Mouse (Mus musculus) midbrain, embryonic 13.5 days (tissue): ENCODE results near the gene Jun. TPM values are rescaled to one million over a fixed set of nuclear protein-coding genes. Genes with fewer than 3 reads are reported as not detected.

Experiments used
- ATAC-seq: fragments of 200-750 bp; cut with Nextera tagmentation; 2 replicates; pipeline ENCODE4 v1.8.0; 2017; ENCODE audit warnings: mild to moderate bottlenecking, moderate TSS enrichment, moderate library complexity
- H3K27ac ChIP-seq: fragments of 300-500 bp; sonication (generic); 2 replicates; pipeline ENCODE4 v1.5.1; 2015; ENCODE audit warnings: inconsistent platforms, mild to moderate bottlenecking, moderate library complexity
- H3K27me3 ChIP-seq: fragments of 300-500 bp; sonication (generic); 2 replicates; pipeline ENCODE4 v1.6.1; 2015; ENCODE audit warnings: mild to moderate bottlenecking, inconsistent platforms
- H3K36me3 ChIP-seq: fragments of 300-500 bp; sonication (generic); 2 replicates; pipeline ENCODE4 v1.6.1; 2015; ENCODE audit warnings: mild to moderate bottlenecking, inconsistent platforms
- H3K4me1 ChIP-seq: fragments of 300-500 bp; sonication (generic); replicated peaks from 2 replicates; pipeline ENCODE4 v1.6.1; 2015; ENCODE audit warnings: inconsistent platforms
- H3K4me2 ChIP-seq: fragments of 300-500 bp; sonication (generic); replicated peaks from 2 replicates; pipeline ENCODE4 v1.6.1; 2015; ENCODE audit warnings: moderate library complexity, mild to moderate bottlenecking, inconsistent platforms
- H3K4me3 ChIP-seq: fragments of 300-500 bp; sonication (generic); replicated peaks from 2 replicates; pipeline ENCODE4 v1.5.1; 2015; ENCODE audit warnings: mild to moderate bottlenecking, inconsistent platforms
- H3K9ac ChIP-seq: fragments of 300-500 bp; sonication (generic); replicated peaks from 2 replicates; pipeline ENCODE4 v1.6.1; 2015; ENCODE audit warnings: mild to moderate bottlenecking, inconsistent platforms
- H3K9me3 ChIP-seq: fragments of 300-500 bp; sonication (generic); 2 replicates; pipeline ENCODE4 v1.6.1; 2016; ENCODE audit warnings: mild to moderate bottlenecking, inconsistent platforms
- WGBS: fragments of 180-500 bp; shearing (Covaris S2); methylation state at CpG from one replicate; pipeline ENCODE4 v1.1.7; 2015; 5-methylcytosine and 5-hydroxymethylcytosine counted together
- polyA plus RNA-seq: library from polyadenylated mRNA; unstranded; fragments of >200 nt; fragmentation: Nextera tagmentation; extraction: Ambion mirVana; gene quantifications from 2 replicates; pipeline ENCODE4 v1.2.1, GENCODE M21; 2015

Jun gene
- polyA plus RNA-seq, 1 experiment from 2014 or later, result 52.6 TPM

DNA sequence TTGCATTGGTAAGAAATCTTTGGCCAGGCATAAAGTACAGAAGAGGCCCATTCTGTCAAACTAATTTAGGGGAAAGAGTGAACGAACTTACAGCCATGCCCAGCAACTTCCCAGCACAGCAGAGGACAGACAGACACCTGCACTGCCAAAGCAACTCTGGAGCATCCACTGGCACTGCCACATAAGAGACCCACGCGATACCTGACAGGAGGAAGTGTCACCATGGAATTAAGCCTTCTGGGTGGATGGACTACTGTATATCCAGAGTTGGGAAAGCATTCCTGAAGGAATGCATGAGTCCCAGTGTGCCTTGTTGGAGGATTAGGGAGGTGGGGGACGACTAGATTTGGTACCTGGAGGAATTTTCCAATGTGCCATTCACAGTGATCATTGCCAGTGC lies 39.5 kb upstream of the Jun start:
- Histone ChIP-seq H3K9ac (no peak overlapping the region), H3K36me3 (no peaks in the 10 kb centered on the region), H3K27me3 (no peaks in the 10 kb centered on the region), H3K4me1 (no peaks in the 10 kb centered on the region), H3K9me3 (no peaks in the 10 kb centered on the region), H3K4me3 (no peak overlapping the region), H3K4me2 (no peak overlapping the region), H3K27ac (no peak overlapping the region)
- no peak for ATAC-seq
- WGBS, result 74% methylated on average over 4 of the region's 4 CpGs

DNA sequence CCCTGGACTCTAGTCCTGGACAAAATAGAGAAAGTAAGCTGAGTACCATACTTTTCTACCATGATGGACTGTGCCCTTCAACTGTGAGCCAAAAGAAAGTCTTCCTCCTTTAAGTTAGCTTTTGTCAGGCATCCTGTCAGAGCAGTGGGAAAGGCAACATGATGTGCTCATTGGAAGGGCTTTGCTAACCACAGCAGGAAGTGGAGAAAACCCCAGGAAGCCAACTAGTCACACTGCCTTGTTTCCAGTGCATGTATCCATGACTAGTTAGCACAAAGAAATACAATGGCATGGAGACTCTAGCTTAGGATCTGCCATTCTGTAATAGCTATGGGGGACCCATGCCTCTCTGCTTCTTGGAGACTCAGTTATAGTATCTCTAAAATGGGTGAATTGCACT lies 37.9 kb upstream of the Jun start:
- Histone ChIP-seq H3K27ac (no peak overlapping the region), H3K27me3 (no peaks in the 10 kb centered on the region), H3K9me3 (no peaks in the 10 kb centered on the region), H3K4me2 (no peak overlapping the region), H3K36me3 (no peaks in the 10 kb centered on the region), H3K4me1 (no peaks in the 10 kb centered on the region), H3K9ac (no peak overlapping the region), H3K4me3 (no peak overlapping the region)
- ATAC-seq, result no peak

DNA sequence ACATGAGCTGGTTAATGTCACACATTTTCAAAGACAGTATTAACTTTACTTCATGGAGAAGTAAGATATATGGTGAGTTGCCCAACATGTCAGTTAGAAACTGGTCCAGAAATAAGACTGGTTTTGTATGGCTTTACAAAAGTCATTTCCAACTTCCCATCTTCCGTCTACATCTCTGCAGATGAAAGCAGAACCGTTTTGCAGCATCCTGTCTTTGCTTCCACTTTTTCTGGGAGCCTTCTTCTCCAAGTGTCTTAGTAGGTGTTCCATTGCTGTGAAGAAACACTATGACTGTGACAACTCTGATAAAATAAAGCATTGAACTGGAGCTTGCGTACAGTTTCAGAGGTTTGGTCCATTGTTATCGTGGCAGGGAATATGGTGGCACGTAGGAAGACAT lies 37.0 kb upstream of the Jun start:
- Histone ChIP-seq H3K9me3 (no peaks in the 10 kb centered on the region), H3K4me1 (no peaks in the 10 kb centered on the region), H3K4me3 (no peak overlapping the region), H3K4me2 (no peak overlapping the region), H3K27me3 (no peaks in the 10 kb centered on the region), H3K27ac (no peak overlapping the region), H3K36me3 (no peaks in the 10 kb centered on the region), H3K9ac (no peak overlapping the region)
- 94% methylated on average over 5 of the region's 5 CpGs for WGBS
- ATAC-seq, result no peak

DNA sequence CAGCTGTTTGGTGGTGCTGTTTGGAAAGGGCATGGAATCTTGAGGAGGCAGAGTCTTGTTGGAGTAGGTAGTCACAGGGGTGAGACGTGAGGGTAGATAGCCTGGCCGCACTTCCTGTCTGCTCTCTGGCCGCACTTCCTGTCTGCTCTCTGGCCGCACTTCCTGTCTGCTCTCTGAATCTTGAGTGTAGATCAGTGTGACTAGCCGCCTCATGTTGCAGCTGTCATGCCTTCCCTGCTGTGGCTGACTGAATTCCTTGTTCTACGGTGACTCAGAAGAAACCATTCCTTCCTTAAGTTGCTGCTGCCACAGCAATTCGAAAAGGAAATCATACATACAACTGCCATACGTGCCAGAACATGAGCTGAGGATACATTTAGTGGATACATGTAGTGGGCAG lies 31.9 kb upstream of the Jun start:
- Histone ChIP-seq H3K36me3 (no peaks in the 10 kb centered on the region), H3K27ac (no peak overlapping the region), H3K9me3 (no peaks in the 10 kb centered on the region), H3K4me3 (no peak overlapping the region), H3K4me1 (0 out of 2 replicates have a peak, but pooled peaks cover 12% of the 10 kb centered on the region), H3K4me2 (no peak overlapping the region), H3K9ac (no peak overlapping the region), H3K27me3 (no peaks in the 10 kb centered on the region)
- WGBS, result 82% methylated on average over 8 of the region's 8 CpGs
- ATAC-seq, result no peak

DNA sequence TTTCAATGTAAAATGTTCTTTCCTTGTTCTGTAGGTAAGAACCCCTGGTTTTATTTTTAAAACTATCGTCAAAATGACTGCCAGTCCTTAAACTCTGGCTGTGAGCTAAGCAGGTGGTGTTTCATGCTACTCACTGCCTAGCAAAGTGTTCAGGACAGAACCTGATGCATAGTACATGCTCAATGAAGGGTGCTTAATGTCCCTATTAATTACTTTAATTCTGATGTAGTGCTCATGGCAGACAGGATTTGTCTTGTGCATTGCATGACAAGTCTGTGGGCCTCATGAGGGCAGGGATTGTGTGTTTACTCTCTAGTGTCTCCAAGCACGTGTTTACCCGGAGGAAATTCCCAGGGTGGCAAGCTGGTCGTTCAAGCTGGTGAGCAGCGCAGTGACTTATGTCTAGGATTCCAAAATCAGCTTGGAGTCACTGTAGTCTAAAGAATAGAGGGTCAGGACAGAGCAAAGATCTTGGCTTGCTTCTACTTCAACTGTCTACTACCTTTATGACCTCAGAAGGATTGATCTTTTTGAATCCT lies 31.2 kb upstream of the Jun start:
- peaks cover 17% of the 10 kb centered on the region; the same call in 1 of the 2 replicates for H3K4me1 ChIP-seq
- no peak overlapping the region for H3K9ac ChIP-seq
- no peaks in the 10 kb centered on the region for H3K36me3 ChIP-seq
- no peak overlapping the region for H3K27ac ChIP-seq
- H3K4me2 ChIP-seq, result no peak overlapping the region
- ATAC-seq, result no peak
- H3K9me3 ChIP-seq, result no peaks in the 10 kb centered on the region
- H3K4me3 ChIP-seq, result no peak overlapping the region
- no peaks in the 10 kb centered on the region for H3K27me3 ChIP-seq
- 71% methylated on average over 5 of the region's 5 CpGs for WGBS

DNA sequence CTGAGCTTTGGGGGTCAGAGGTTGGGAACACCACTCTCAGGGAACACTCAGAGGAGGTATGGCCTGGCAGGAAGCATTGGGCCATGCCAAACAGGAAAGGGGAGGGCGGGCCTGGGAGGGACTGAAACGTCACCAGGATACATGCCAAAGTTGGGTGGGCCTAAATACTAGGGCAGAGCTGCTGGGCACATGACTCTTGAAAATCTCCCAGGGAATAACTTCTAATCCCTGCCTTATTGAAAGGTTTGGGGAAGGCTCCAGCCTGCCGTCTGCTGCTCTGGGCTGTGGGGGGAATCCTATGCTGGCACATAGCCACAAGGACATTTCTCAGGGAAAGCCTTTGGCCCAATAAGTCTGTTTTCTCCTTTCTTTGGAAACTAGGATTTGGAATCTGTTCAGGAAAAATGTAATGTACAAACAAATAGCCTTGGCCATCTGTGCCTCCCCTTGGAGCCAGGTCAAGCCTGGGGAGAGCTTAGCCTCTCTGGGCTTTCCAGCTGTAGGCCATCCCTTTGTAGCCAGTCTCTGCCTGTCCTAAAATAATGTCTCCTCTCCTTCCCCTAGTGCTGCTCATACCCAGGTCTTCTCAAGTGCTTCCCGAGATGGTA lies 30.6 kb upstream of the Jun start:
- H3K4me3 ChIP-seq, result no peak overlapping the region
- WGBS, result 46% methylated on average over 4 of the region's 4 CpGs

DNA sequence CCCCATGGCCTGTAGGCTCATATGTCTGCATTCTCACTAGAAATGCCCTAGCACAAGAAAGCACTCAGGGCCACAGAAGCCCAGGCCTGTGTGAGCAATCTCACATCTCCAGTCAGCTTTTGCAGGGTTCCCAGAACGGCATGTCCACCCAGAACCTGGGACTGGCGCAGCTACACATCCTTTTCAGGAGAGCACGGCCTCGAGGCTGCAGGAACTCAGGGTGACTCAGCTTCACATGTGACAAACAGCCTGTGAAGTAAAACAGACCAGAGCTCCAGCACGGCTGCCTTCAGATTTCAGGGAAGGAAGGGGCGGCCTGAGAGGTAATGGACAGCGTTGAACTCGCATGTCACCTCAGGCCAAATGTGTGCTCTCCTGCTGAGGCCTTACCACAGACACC lies 29.6 kb upstream of the Jun start:
- no peaks in the 10 kb centered on the region for H3K9me3 ChIP-seq
- no peak for ATAC-seq
- H3K9ac ChIP-seq, result no peak overlapping the region
- H3K36me3 ChIP-seq, result no peaks in the 10 kb centered on the region
- H3K4me1 ChIP-seq, result peaks cover 17% of the 10 kb centered on the region; the same call in 1 of the 2 replicates
- H3K4me3 ChIP-seq, result no peak overlapping the region
- no peaks in the 10 kb centered on the region for H3K27me3 ChIP-seq
- H3K27ac ChIP-seq, result no peak overlapping the region
- WGBS, result 87% methylated on average over 8 of the region's 8 CpGs
- H3K4me2 ChIP-seq, result no peak overlapping the region

More for the DNA sequence above, 30.6 kb upstream of the Jun start:
- peak; percentile 51; the same call in 1 of the 2 replicates for ATAC-seq
- Histone ChIP-seq H3K9ac (no peak overlapping the region), H3K4me2 (no peak overlapping the region), H3K4me1 (peaks cover 17% of the 10 kb centered on the region; the same call in 1 of the 2 replicates), H3K9me3 (no peaks in the 10 kb centered on the region), H3K36me3 (no peaks in the 10 kb centered on the region), H3K27ac (no peak overlapping the region), H3K27me3 (no peaks in the 10 kb centered on the region)

DNA sequence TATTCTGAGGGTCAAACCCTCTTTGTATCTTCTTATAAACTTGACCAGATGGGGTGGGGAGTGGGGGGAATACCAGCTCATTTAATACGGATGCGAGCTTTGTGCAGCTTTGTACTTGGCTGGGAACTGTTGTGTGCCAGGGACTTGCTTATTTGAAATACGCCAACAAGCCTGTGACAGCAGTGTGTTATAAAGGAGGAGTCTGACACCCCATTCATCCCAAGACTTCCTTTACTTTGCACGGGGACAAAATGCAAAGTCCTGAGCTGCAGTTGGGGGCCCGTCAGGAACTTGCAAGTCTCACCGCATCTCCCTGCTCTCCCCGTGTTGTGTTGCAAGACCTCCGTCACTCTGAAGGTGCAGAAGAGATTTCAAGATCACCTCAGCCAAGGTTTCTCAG lies 26.6 kb upstream of the Jun start:
- no peaks in the 10 kb centered on the region for H3K9me3 ChIP-seq
- no peak overlapping the region for H3K9ac ChIP-seq
- H3K4me3 ChIP-seq, result no peak overlapping the region
- no peaks in the 10 kb centered on the region for H3K36me3 ChIP-seq
- H3K4me1 ChIP-seq, result peaks cover 17% of the 10 kb centered on the region; the same call in 1 of the 2 replicates
- no peak for ATAC-seq
- WGBS, result 45% methylated on average over 8 of the region's 8 CpGs
- no peak overlapping the region for H3K27ac ChIP-seq
- no peak overlapping the region for H3K4me2 ChIP-seq
- no peaks in the 10 kb centered on the region for H3K27me3 ChIP-seq

DNA sequence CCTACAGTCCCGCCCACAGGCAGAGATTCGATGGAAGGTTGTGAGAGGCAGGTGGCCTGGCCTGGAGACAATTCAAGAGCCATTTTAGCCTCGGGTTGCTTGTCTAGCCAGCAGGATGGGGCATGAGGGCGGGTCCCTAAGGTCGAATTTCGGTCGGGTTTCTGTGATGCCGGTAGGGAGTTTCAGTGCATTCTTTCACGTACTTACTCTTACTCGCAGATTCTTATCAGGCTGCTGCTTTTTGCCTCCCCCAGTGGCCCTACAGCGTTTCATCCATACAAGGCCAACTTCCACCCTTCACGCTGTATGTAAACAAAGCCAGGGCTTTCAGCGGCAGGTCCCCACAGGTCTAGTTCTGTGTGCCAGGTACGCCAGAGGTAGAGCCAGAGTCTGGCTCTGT lies 24.3 kb upstream of the Jun start:
- Histone ChIP-seq H3K9ac (no peak overlapping the region), H3K9me3 (no peaks in the 10 kb centered on the region), H3K36me3 (no peaks in the 10 kb centered on the region), H3K4me2 (no peak overlapping the region), H3K4me1 (peaks cover 8% of the 10 kb centered on the region; the same call in 1 of the 2 replicates), H3K27me3 (no peaks in the 10 kb centered on the region), H3K27ac (no peak overlapping the region), H3K4me3 (no peak overlapping the region)
- no peak for ATAC-seq
- WGBS, result 76% methylated on average over 14 of the region's 14 CpGs

DNA sequence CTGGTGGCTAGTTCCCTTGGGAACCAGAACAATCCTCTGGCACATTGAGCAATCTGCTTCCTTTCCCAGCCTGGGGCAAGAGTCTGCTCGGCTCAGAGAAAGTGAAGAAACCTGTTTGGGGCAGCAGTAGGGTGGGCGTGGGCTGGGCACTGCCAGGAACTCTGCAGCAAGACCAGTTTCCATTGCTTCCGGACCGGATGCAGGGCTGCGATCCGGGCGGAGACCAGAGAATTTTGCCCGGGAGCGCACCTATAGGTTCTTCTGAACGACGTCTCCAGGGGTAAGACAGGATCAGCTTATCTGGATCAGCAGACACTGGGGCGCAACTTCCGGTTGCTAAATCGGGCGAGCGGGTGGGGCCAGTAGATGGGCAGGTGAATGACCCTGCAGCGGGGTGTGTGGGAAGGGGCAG lies 23.6 kb upstream of the Jun start:
- H3K36me3 ChIP-seq, result no peaks in the 10 kb centered on the region
- WGBS, result 92% methylated on average over 17 of the region's 17 CpGs
- H3K27me3 ChIP-seq, result no peaks in the 10 kb centered on the region
- no peak overlapping the region for H3K27ac ChIP-seq
- H3K9me3 ChIP-seq, result no peaks in the 10 kb centered on the region
- no peak overlapping the region for H3K4me2 ChIP-seq
- H3K4me1 ChIP-seq, result peaks cover 8% of the 10 kb centered on the region; the same call in 1 of the 2 replicates
- H3K4me3 ChIP-seq, result no peak overlapping the region
- ATAC-seq, result no peak
- H3K9ac ChIP-seq, result no peak overlapping the region

DNA sequence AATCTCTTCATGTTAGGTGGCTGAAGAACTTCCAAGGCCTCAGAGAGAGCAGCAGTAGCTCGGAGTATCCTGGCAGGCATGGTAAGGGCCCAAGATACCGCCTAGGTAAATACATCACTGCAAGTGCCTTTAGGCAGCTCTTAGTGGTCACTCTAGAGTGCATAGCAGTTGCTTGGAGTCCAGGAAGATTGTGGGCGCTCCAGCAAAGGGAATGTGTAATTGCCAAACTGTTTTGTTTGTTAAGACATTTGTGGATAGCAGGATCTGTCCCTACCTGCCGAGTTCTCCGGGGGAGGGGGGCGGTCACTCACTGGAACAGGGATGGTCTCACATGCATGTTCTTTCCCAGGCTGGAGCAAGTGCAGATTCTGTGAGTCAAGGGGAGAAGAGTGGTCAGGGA lies 22.3 kb upstream of the Jun start:
- Histone ChIP-seq H3K9me3 (no peaks in the 10 kb centered on the region), H3K27me3 (no peaks in the 10 kb centered on the region), H3K9ac (no peak overlapping the region), H3K36me3 (no peaks in the 10 kb centered on the region), H3K27ac (no peak overlapping the region), H3K4me3 (no peak overlapping the region), H3K4me1 (peaks cover 8% of the 10 kb centered on the region; the same call in 1 of the 2 replicates), H3K4me2 (no peak overlapping the region)
- WGBS, result 94% methylated on average over 6 of the region's 6 CpGs
- no peak for ATAC-seq

DNA sequence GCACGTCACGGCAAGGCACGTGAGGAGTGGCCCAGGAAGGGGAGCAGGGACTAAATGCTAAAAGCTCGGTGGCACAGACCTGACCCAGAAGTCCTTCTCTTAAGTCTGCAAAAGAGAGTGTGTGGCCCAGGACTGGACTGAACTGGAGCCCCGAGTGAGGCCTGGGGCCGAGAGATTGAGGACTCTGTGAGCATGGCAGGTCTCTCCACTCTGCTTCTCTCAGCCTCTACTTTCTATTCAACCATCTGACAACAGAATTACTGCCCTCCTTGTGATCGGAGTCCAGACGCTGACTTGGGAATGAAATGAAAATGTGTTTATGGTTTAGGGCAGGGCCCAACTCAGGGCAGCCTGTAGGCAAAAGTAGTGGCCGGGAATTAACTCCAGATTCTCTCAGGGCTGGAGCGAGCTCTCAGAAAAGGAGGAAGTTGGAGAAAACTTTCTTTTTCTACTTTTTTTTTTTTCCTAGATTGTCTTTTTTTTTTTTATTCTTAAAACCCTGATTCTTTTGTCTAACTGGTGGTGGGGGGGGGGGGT lies 21.3 kb upstream of the Jun start:
- Histone ChIP-seq H3K4me3 (no peak overlapping the region), H3K4me1 (no peaks in the 10 kb centered on the region), H3K9ac (no peak overlapping the region), H3K27me3 (no peaks in the 10 kb centered on the region), H3K27ac (no peak overlapping the region), H3K36me3 (no peaks in the 10 kb centered on the region), H3K9me3 (no peaks in the 10 kb centered on the region), H3K4me2 (no peak overlapping the region)
- 74% methylated on average over 10 of the region's 10 CpGs for WGBS
- no peak for ATAC-seq

DNA sequence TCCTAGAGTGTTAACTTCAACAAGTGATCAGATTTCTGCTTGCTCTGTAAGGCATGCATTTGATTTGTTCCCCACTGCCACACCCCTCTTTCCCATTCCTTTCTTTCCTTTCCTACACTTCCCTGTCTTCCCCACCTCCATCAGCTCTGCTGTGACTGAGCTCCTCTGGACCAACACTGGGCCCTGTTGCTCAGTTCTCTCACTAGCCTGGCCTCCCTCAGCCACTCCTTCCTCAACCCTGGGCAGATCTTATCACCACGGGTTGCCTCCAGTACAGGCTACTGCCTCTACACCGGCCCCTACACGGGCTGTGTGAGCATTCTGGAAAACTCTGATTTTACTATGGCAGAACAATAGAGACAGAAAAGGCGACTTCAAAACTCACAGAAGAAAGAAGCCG lies 18.4 kb upstream of the Jun start:
- Histone ChIP-seq H3K9me3 (no peaks in the 10 kb centered on the region), H3K4me1 (no peaks in the 10 kb centered on the region), H3K27me3 (no peaks in the 10 kb centered on the region), H3K9ac (no peak overlapping the region), H3K4me3 (no peak overlapping the region), H3K36me3 (no peaks in the 10 kb centered on the region), H3K4me2 (no peak overlapping the region), H3K27ac (no peak overlapping the region)
- ATAC-seq, result no peak
- 80% methylated on average over 5 of the region's 5 CpGs for WGBS
